Mouse (Mus musculus) embryonic fibroblast, embryonic 13.5 days (primary cell): ENCODE measurements at regions not wholly inside any gene's neighbourhood (a gene's known extent, or its start where the extent isn't known, plus 50 kb on each side); places are given as distances from the start of the nearest gene placed in this dataset.

Experiments used
- CTCF ChIP-seq: IDR thresholded peaks from 2 replicates; pipeline ENCODE4 v1.5.1; 2011; ENCODE audit warnings: mild to moderate bottlenecking, control low read depth, low read length, moderate library complexity, borderline replicate concordance; ENCODE audit not compliant: insufficient read depth
- POLR2A ChIP-seq: IDR thresholded peaks from 2 replicates; pipeline ENCODE4 v1.6.1; 2011; ENCODE audit warnings: low read depth, mild to moderate bottlenecking, control low read depth, low read length, moderate library complexity

- TF ChIP-seq POLR2A (no peak), CTCF (no peak)
Observed at GRCm38 (mm10) chr2:173432886-173433624, 89.3 kb upstream of the 1700021F07Rik start.
